Mouse (Mus musculus) right cerebral cortex, postnatal 10 days (tissue): ENCODE results near the gene Kirrel2.

ENCODE experiments used
- DNase-seq, 2 experiments: peaks; one replicate each; pipeline ENCODE4 v3.0.0; 2021; ENCODE audit warnings: low spot score in 2 of 2

The Kirrel2 gene

GRCm38 (mm10) chr7:30450241-30450640, 7.2 kb downstream of the Kirrel2 start:
- DNase-seq: peak; percentile 59 to 63

- peak; percentile 84 to 86 for DNase-seq
Measured at GRCm38 (mm10) chr7:30444971-30445751, 12.3 kb downstream of the Kirrel2 start, which contains the start of gene Aplp1. TSS of gene Aplp1 (minus strand) at chr7:30445535.

- DNase-seq: peak; percentile 89 to 93
Measured at GRCm38 (mm10) chr7:30444154-30444970, 13.1 kb downstream of the Kirrel2 start.

- DNase-seq: no peak
Measured at GRCm38 (mm10) chr7:30443696-30444095, 13.8 kb downstream of the Kirrel2 start.

GRCm38 (mm10) chr7:30440697-30441096, 16.8 kb downstream of the Kirrel2 start:
- DNase-seq: peak; percentile 65 to 73

GRCm38 (mm10) chr7:30439734-30440133, 17.8 kb downstream of the Kirrel2 start:
- no peak for DNase-seq

- no peak for DNase-seq
Measured at GRCm38 (mm10) chr7:30436879-30437278, 20.6 kb downstream of the Kirrel2 start.

- no peak for DNase-seq
Measured at GRCm38 (mm10) chr7:30435156-30435555, 22.3 kb downstream of the Kirrel2 start.

- no peak for DNase-seq
Measured at GRCm38 (mm10) chr7:30434701-30435100, 22.8 kb downstream of the Kirrel2 start.

GRCm38 (mm10) chr7:30434238-30434637, 23.3 kb downstream of the Kirrel2 start:
- DNase-seq: no peak

- DNase-seq: peak; percentile 91 to 92
Measured at GRCm38 (mm10) chr7:30431793-30432192, 25.7 kb downstream of the Kirrel2 start.

GRCm38 (mm10) chr7:30430191-30430590, 27.3 kb downstream of the Kirrel2 start:
- no peak for DNase-seq

GRCm38 (mm10) chr7:30429327-30429726, 28.2 kb downstream of the Kirrel2 start:
- DNase-seq: no peak

GRCm38 (mm10) chr7:30423071-30423641, 34.3 kb downstream of the Kirrel2 start:
- peak; percentile 57 to 63 for DNase-seq

- DNase-seq: no peak
Measured at GRCm38 (mm10) chr7:30422560-30422959, 34.9 kb downstream of the Kirrel2 start.

GRCm38 (mm10) chr7:30421890-30422435, 35.5 kb downstream of the Kirrel2 start:
- peak; percentile 96 to 97 for DNase-seq

GRCm38 (mm10) chr7:30421175-30421889, 36.2 kb downstream of the Kirrel2 start, which contains the start of gene Nfkbid:
TSS of gene Nfkbid (plus strand) at chr7:30421732.
- peak; percentile 64 to 73 for DNase-seq

- DNase-seq: no peak
Measured at GRCm38 (mm10) chr7:30420673-30421072, 36.8 kb downstream of the Kirrel2 start.

- no peak for DNase-seq
Measured at GRCm38 (mm10) chr7:30419561-30420499, 37.7 kb downstream of the Kirrel2 start, which contains the start of gene Hcst. TSS of gene Hcst (minus strand) at chr7:30419854.

- no peak for DNase-seq
Measured at GRCm38 (mm10) chr7:30417856-30418255, 39.6 kb downstream of the Kirrel2 start.
